Mouse (Mus musculus) layer of hippocampus, adult 9-10 months (tissue): ENCODE data around the gene Lce1i.
"Not testable (repeated sequence)": the region's sequence is repeated elsewhere in the genome, so short reads cannot be mapped to it uniquely, and the experiment has no call there.

Experiments used
- DNase-seq: peaks from one replicate; pipeline ENCODE4 v3.0.0; 2022; ENCODE audit warnings: low spot score

The Lce1i gene

GRCm38 (mm10) chr3:92778799-92779198 lies at the start of gene Lce1i:
Lce1i (minus strand) TSS chr3:92778899.
- DNase-seq, result no peak

DNA sequence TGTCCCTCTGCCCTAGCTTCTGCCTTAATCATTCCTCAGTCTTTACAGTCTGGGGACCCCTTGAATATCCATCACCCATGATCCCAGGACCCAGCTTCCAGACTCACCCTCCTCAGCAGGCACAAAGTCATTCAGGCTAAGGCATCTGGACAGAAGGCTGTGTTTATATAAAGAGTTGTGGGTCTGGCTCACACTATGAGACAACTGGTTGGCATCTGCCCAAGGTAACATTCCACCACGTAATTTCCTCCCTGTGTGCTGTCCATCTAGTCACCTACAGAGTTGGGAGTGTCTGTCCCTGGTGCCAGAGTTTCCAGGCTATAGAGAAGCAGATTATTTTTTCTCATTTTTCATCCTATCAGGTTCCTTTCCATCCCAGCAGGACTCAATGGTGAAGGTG lies 48.4 kb upstream of the Lce1i start, which contains the start of gene Kprp:
Gene Kprp, minus strand, starts transcription at position 140 of the 400 bp plus-strand sequence.
- DNase-seq, result no peak

GRCm38 (mm10) chr3:92825808-92826207 lies 47.1 kb upstream of the Lce1i start:
- no peak for DNase-seq

GRCm38 (mm10) chr3:92816036-92816435 lies 37.3 kb upstream of the Lce1i start:
- DNase-seq, result not testable (repeated sequence)

DNA sequence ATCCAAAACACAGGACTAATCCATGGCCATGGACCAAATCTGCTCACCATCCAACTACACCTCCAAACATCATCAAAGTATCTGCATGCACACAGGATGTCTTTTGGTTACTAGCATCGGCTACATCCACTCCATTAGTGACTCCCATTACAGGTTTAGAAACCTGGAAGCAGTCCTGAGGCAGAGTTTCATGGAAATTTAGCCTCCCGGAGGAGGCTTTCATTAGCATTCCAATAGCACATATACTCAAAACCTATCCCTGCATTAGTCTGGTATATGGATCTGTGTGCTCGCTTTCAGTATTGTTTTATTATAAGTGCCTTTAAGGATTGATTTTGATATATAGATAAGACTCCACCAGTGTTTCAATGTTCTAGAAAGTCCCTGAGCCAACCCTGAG lies 36.9 kb upstream of the Lce1i start:
- DNase-seq, result no peak

DNA sequence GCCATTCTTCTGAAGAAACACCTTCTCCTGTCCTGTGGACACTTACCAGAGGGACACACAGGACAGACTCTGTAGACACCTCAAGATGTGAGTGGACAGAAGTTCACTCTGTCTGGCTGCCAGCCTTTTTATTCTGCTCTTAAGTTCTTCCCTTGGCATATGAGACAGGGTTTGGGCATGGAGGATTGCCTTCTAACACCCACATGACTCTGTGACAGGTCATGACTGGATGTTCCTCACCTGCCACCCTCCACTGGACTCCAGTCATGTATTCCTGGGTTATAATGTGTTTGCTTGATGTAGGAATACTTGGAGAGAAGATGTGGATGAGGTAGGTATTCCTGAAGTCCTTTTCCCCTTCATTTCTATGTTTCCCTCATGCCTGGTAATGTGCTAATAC lies 29.1 kb upstream of the Lce1i start, which contains the start of gene Lce1k:
Gene Lce1k, minus strand, starts transcription at position 101 of the 400 bp plus-strand sequence.
- no peak for DNase-seq

GRCm38 (mm10) chr3:92790414-92790813 lies 11.7 kb upstream of the Lce1i start, which contains the start of gene Lce1j:
Lce1j (minus strand) TSS chr3:92790514.
- DNase-seq, result no peak

DNA sequence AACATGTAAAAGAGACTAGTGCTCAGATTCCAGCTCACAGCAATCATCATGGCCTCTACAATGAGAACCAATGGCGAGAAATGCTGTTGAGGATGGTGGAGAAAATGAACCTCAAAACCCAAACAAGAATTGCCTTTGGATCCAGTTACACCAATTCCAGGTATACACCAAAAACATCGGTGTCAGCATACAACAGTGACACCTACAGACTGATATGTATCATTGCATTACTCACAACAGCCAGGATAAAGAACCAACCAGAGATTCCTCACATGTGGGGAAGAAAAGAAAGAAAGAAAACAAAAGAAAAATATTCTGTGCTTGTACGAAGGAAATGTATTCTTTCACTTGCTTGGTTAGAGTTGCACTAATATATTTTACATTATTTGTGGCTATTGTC lies 7.1 kb downstream of the Lce1i start:
- DNase-seq, result no peak

- DNase-seq, result no peak
Measured at GRCm38 (mm10) chr3:92764965-92765364, 13.7 kb downstream of the Lce1i start, which contains the start of gene Lce1h. Lce1h (minus strand) TSS chr3:92765065.

GRCm38 (mm10) chr3:92753197-92753596 lies 25.5 kb downstream of the Lce1i start:
- no peak for DNase-seq

- DNase-seq, result no peak
Measured at GRCm38 (mm10) chr3:92752238-92752637, 26.5 kb downstream of the Lce1i start, which contains the start of gene Lce1g. Lce1g (minus strand) TSS chr3:92752338.

- DNase-seq, result no peak
Measured at GRCm38 (mm10) chr3:92738996-92739395, 39.7 kb downstream of the Lce1i start, which contains the start of gene Gm38119. Gm38119 (minus strand) TSS chr3:92739096.
